Mouse (Mus musculus) cerebellum, adult 2 months (tissue): ENCODE measurements at regions not wholly inside any gene's neighbourhood (a gene's known extent, or its start where the extent isn't known, plus 50 kb on each side); places are given as distances from the start of the nearest gene placed in this dataset.

Experiments used
- DNase-seq, 2 experiments: peaks; one replicate each; pipeline ENCODE4 v3.0.0; 2021
- H3K27ac ChIP-seq: fragments of 200-500 bp; 2 replicates; pipeline ENCODE4 v1.5.1; 2012; ENCODE audit warnings: low read length, control low read depth, inconsistent platforms; ENCODE audit not compliant: insufficient read depth
- H3K27me3 ChIP-seq: fragments of 200-500 bp; 2 replicates; pipeline ENCODE4 v1.6.1; 2012; ENCODE audit warnings: inconsistent platforms, mild to moderate bottlenecking, low read length, moderate library complexity; ENCODE audit not compliant: control insufficient read depth, insufficient read depth
- H3K4me1 ChIP-seq: fragments of 200-500 bp; 2 replicates; pipeline ENCODE4 v1.6.1; 2011; ENCODE audit warnings: low read length; ENCODE audit not compliant: control insufficient read depth, insufficient read depth
- H3K4me3 ChIP-seq: fragments of 200-500 bp; replicated peaks from 2 replicates; pipeline ENCODE3; 2011; ENCODE audit warnings: mild to moderate bottlenecking, low read depth, low read length, control low read depth; ENCODE audit not compliant: insufficient read depth
- CTCF ChIP-seq: fragments of 200-500 bp; IDR thresholded peaks from 2 replicates; pipeline ENCODE4 v1.5.1; 2011; ENCODE audit warnings: low read depth, mild to moderate bottlenecking, control low read depth, low read length, moderate library complexity, borderline replicate concordance; ENCODE audit not compliant: insufficient read depth
- POLR2A ChIP-seq: fragments of 200-500 bp; IDR thresholded peaks from 2 replicates; pipeline ENCODE4 v1.6.1; 2011; ENCODE audit warnings: low read length, control low read depth, borderline replicate concordance; ENCODE audit not compliant: insufficient read depth
- WGBS: fragments of 180-500 bp; shearing (Covaris S2); methylation state at CpG from one replicate; pipeline ENCODE4 v1.1.7; 2018; 5-methylcytosine and 5-hydroxymethylcytosine counted together

DNA sequence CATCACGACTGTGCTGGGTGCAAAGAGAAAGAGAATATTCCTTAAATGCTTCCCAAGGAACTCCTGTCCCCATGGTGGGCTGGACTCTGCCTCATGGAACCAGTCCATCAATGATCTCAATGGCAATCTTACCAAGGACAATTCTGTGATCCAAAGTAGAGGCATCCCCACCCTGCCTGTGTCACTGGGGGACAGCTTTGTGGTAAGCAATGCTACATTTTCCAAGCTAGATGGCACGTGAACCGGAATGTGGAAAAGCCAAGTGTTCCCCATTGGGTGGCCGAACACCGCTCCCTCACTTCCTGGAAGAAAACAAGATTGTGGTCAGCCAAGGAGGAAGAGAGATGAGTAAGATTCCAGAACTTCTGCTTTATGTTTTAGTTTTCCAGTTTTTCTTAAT, 164.7 kb upstream of the Tmtc1 start:
- Histone ChIP-seq H3K4me3 (no peak overlapping the region), H3K27me3 (no peaks in the 10 kb centered on the region), H3K27ac (no peak overlapping the region), H3K4me1 (no peaks in the 10 kb centered on the region)
- no peak for TF ChIP-seq CTCF
- TF ChIP-seq POLR2A, result no peak
- no peak for DNase-seq
- WGBS, result 81% methylated on average over 5 of the region's 5 CpGs

DNA sequence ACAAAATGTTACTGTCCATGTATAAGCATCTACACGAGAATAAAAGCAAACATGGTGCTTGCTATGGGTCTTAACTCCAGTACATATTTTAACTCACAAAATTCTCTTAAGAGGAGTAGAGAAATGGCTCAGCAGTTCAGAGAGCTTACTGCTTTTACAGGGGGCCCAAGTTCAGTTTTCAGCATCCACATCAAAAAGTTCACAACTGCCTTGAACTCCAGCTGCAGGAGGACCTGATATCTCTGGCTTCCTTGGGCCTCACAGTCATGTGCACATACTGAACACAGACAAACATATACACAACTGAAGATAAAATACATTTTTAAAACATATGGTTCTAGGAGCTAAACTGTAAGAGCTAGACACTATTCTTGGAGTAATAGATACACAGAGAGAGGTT, 161.0 kb upstream of the Tmtc1 start:
- 93% methylated on average over 1 of the region's 1 CpGs for WGBS
- no peak for DNase-seq
- no peaks in the 10 kb centered on the region for H3K27me3 ChIP-seq

DNA sequence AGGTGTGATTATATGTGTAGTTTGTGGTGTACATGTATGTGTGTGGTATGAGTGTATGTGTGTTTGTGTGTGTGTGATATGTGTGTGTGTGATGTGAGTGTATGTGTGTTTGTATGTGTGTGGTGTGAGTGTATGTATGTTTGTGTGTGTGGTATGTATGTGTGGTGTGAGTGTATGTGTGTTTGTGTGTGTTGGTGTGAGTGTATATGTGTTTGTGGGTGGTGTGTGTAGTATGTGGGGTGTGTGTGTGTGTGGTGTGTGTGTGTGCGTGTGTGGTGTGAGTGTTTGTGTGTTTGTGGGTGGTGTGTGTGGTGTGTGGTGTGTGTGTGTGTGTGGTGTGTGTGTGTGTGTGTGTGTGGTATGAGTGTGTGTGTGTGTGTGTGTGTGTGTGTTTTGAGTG, 160.6 kb upstream of the Tmtc1 start:
- 0% methylated on average over 1 of the region's 1 CpGs for WGBS
- H3K27me3 ChIP-seq, result no peaks in the 10 kb centered on the region
- TF ChIP-seq POLR2A, result no peak
- DNase-seq, result no peak
- no peak overlapping the region for H3K4me3 ChIP-seq
- H3K4me1 ChIP-seq, result no peaks in the 10 kb centered on the region
- no peak overlapping the region for H3K27ac ChIP-seq

More for the DNA sequence above, 161.0 kb upstream of the Tmtc1 start:
- Histone ChIP-seq H3K27ac (no peak overlapping the region), H3K4me1 (no peaks in the 10 kb centered on the region), H3K4me3 (no peak overlapping the region)
- TF ChIP-seq POLR2A (no peak), CTCF (no peak)

DNA sequence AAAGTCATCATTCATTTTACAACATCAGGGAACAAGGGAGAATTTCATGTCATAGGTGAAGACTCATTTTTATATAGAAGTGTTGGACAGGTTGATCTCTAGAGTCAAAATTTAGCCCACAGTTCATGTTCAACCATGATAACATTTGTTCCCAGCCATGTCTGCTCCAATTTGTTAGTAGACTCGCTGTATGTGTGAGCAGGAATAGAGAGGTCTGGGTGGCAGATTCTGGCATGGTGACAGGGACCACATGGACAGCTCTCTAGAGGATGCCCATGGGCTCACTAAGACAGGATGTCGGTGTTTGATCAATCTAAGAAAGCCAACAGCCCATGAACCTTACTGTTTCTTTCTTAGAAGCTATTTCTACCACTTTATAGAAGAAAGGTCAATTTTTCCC, 159.7 kb upstream of the Tmtc1 start:
- H3K4me3 ChIP-seq, result no peak overlapping the region
- DNase-seq, result no peak
- TF ChIP-seq POLR2A (no peak), CTCF (no peak)
- H3K27ac ChIP-seq, result no peak overlapping the region
- no peaks in the 10 kb centered on the region for H3K4me1 ChIP-seq
- no peaks in the 10 kb centered on the region; the same call in 1 of the 2 replicates for H3K27me3 ChIP-seq
- WGBS, result 33% methylated on average over 2 of the region's 2 CpGs

DNA sequence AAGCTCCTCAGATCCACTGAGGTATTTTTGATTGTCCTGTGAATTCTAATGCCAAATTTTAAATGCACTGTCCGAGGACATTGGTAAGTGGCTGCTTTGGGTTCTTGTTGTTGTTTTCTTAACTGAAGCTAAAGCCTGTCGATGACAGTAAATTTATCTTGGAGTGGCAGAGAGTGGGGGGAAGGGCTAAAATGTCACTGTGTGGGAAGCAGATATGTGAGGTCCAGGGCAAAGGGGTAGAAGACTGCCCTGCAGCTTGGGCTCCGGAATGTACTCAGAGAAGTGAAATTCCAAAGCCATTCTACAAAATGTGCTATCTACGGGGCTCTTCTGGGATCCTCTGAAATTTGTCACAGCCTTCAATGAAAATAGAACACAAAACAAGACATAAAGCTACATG, 159.3 kb upstream of the Tmtc1 start:
- 86% methylated on average over 4 of the region's 4 CpGs for WGBS
- no peak overlapping the region for H3K27ac ChIP-seq
- TF ChIP-seq POLR2A, result no peak
- no peak for TF ChIP-seq CTCF

DNA sequence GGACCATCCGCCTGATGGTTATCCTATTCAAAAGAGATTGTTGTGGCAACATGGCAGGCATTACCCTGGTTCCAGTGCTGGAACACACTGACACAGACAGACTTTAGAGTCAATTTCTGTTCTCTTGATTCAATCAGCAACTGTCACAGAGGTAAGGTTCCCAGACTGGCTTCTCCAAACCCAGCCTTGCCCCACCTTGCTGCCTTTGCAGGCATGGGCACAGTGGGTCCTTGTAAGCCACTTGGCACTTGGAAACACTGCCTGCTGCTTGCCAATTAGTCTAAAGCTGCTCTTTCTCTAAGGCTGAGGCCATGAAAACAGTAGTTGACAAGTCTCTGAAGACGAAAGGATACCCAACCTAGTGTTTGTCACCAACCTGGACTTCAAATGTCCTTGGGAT, 158.7 kb upstream of the Tmtc1 start:
- H3K27ac ChIP-seq, result no peak overlapping the region
- H3K4me1 ChIP-seq, result no peaks in the 10 kb centered on the region
- 47% methylated on average over 2 of the region's 2 CpGs for WGBS
- H3K27me3 ChIP-seq, result no peaks in the 10 kb centered on the region; the same call in 1 of the 2 replicates
- H3K4me3 ChIP-seq, result no peak overlapping the region
- DNase-seq, result no peak
- TF ChIP-seq POLR2A (no peak), CTCF (no peak)

More for the DNA sequence above, 159.3 kb upstream of the Tmtc1 start:
- H3K27me3 ChIP-seq, result no peaks in the 10 kb centered on the region; the same call in 1 of the 2 replicates
- no peak overlapping the region for H3K4me3 ChIP-seq
- DNase-seq, result no peak
- H3K4me1 ChIP-seq, result no peaks in the 10 kb centered on the region

DNA sequence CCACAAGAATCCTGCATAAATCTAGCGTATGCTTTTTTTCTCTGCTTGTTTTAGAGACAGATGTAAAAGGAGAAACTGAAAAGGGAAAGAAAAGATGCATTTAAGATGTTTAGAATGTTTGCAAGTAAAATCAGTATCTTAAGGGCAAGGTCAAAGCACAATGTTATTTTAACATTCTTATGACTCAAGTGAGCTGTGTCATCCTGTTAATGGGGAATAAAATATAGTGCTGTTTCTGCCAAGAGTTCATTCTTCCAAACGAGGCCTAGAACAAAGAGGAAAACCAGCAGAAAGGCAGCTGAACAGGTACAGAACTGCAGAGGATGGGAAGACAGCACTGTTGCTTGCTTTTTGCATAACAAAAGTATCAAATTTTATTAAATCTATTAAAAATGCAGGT, 156.7 kb upstream of the Tmtc1 start:
- Histone ChIP-seq H3K27me3 (no peaks in the 10 kb centered on the region; the same call in 1 of the 2 replicates), H3K27ac (no peak overlapping the region), H3K4me3 (no peak overlapping the region), H3K4me1 (no peaks in the 10 kb centered on the region)
- no peak for DNase-seq
- no peak for TF ChIP-seq POLR2A
- 67% methylated on average over 2 of the region's 2 CpGs for WGBS

DNA sequence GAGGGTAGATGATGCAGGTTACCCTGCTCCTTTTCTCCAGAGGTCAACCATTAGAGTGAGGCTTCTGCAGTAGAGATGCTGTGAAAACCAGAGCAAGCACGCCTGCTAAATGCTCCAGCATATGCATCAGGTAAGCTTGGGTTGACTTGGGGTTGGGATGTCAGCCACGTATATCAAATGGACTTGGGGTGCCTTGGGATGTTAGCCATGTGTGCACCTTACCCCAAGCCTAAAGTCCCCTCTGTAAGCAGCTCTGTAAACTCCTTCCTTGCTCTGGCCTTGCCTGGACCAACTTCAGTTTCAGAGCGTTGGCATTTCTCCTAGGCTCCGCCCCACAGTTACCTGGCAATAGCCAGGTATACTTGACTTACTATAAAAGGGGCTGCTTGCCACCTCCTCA, 155.3 kb upstream of the Tmtc1 start:
- no peaks in the 10 kb centered on the region for H3K4me1 ChIP-seq
- H3K4me3 ChIP-seq, result no peak overlapping the region
- no peaks in the 10 kb centered on the region; the same call in 1 of the 2 replicates for H3K27me3 ChIP-seq
- no peak overlapping the region for H3K27ac ChIP-seq
- TF ChIP-seq POLR2A (no peak), CTCF (no peak)
- 93% methylated on average over 4 of the region's 4 CpGs for WGBS
- DNase-seq, result no peak
